Mouse (Mus musculus) skeletal muscle tissue, adult 2 months (tissue): ENCODE data around the gene Rfxank.

ENCODE experiments used
- DNase-seq: peaks from one replicate; pipeline ENCODE4 v3.0.0-alpha.2; 2012; ENCODE audit warnings: low read depth, low spot score

The Rfxank gene

GRCm38 (mm10) chr8:70139026-70139857 lies at the start of gene Rfxank, which contains the start of the genes Borcs8 and Mef2b:
TSS of gene Rfxank (minus strand) at chr8:70139154.
TSS of gene Borcs8 (plus strand) at chr8:70139499.
TSS of gene Mef2b (plus strand) at chr8:70139711.
- DNase-seq = peak; percentile 100

- no peak for DNase-seq
Measured at GRCm38 (mm10) chr8:70188707-70189106, 49.8 kb upstream of the Rfxank start.

GRCm38 (mm10) chr8:70183194-70183593 lies 44.2 kb upstream of the Rfxank start:
- DNase-seq = no peak

DNA sequence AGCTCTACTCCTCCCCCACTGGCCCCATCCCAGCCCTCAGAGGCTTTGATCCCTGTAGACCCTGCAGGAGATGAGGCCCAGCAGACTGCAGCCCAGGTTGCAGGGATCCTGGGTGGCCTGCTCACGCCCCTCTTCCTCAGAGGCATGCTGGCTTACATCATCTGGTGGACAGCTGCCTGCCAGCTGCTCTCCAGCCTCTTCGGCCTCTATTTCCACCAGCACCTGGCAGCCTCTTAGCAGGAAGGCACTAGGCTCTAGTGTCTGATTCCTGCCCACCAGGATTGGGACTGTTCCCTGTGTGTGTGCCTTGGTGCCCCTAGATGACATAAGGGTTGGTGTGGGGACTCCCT lies 42.9 kb upstream of the Rfxank start:
- DNase-seq = no peak

DNA sequence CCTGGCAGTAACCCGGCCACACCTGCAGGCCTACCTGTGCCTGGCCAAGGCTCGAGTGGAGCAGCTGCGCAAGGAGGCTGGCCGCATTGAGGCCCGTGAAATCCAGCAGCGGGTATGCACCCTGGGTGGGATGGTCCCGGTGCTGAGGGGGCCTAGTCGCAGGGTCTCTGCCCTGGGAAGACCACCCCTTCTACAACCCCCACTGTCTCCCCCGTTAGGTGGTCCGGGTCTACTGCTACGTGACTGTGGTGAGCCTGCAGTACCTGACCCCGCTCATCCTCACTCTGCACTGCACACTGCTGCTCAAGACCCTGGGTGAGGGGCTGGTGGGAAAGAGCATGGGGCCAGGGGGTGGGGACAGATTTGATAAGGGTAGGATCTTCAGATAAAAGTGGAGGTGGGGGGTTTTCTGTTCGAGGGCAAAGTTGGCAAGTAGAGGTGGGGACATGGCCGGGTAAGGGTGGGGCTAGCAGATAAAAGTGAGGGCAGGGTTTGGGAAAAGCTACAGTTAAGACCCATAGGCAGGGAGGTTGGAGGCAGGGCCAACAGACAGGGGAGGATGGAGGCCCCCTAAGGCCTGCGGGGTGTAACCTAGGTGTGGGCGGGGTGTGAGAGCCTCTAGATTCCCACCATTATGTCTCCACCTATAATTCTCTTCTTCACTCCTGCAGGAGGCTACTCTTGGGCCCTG lies 42.4 kb upstream of the Rfxank start:
- DNase-seq = no peak

GRCm38 (mm10) chr8:70179082-70179481 lies 40.1 kb upstream of the Rfxank start:
- DNase-seq = no peak

- no peak for DNase-seq
Measured at GRCm38 (mm10) chr8:70178231-70178630, 39.3 kb upstream of the Rfxank start.

- no peak for DNase-seq
Measured at GRCm38 (mm10) chr8:70174079-70174478, 35.1 kb upstream of the Rfxank start.

GRCm38 (mm10) chr8:70173320-70173719 lies 34.4 kb upstream of the Rfxank start:
- no peak for DNase-seq

DNA sequence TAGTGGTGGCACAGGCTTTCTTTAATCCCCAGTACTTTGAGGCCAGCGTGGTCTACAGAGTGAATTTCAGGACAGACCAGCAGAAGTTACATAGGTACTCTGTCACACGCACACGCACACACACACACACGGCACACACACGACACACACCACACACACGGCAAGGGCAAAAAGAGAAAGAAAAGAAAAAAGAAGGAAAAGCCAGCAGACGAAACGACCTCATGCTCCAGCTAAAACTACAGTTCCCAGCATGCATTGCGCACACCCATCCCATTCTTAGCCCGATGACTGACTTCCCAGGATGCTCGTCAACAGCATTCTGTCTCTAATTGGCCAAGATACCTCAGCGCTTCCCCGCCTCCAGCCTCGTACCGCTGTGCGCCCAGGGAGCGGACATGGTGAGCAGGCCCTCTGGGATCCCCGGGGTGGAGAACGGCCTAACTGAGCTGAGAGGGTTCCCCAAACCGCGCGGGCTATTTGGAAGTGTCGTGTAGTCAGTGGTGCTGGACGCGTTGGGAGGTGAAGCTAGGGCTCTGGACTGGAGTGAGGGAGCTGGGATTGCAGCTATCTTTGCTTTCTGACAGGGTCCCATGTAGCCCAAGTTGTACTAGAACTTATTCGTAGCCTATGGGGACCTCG lies 33.2 kb upstream of the Rfxank start, which contains the start of gene Tmem161a:
Gene Tmem161a, plus strand, starts transcription at position 314 of the 639 bp plus-strand sequence.
- peak; percentile 93 for DNase-seq

DNA sequence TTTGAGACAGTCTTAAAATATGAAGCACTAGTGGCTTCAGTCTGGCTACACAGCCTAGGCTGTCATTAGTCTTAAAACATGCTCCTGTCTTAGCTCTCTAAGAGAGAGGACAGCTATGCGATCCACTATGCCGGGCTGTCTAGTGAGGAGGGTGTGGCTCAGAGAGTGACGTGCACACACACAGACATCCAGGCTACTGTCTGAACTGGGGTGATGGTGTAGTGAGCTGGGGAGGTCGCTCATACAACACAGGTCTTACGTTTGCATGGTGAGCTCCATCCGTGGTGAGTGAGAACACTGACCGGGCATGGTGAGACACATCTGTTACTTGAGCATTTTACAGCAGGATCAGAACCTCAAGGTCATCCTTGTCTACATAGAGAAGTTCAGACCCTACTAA lies 32.3 kb upstream of the Rfxank start:
- no peak for DNase-seq

DNA sequence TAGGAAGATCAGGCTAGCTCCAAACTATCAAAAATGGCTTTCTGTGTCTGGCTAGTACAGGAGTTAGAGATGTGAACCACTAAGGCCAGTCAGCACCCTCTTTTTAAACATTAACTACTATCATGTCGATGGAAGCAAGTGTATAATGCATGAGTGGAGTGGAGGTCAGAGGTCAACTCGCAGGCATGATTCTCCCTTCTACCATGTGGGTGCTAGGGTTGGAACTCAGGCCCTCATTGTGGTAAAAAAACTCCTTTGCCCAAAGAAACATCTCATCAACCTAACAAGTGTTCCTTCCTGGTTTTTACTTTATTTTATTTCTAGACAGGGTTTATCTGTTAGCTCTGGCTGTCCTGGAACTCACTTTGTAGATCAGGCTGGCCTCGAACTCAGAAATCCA lies 31.8 kb upstream of the Rfxank start:
- DNase-seq = no peak

GRCm38 (mm10) chr8:70170116-70170515 lies 31.2 kb upstream of the Rfxank start:
- no peak for DNase-seq

DNA sequence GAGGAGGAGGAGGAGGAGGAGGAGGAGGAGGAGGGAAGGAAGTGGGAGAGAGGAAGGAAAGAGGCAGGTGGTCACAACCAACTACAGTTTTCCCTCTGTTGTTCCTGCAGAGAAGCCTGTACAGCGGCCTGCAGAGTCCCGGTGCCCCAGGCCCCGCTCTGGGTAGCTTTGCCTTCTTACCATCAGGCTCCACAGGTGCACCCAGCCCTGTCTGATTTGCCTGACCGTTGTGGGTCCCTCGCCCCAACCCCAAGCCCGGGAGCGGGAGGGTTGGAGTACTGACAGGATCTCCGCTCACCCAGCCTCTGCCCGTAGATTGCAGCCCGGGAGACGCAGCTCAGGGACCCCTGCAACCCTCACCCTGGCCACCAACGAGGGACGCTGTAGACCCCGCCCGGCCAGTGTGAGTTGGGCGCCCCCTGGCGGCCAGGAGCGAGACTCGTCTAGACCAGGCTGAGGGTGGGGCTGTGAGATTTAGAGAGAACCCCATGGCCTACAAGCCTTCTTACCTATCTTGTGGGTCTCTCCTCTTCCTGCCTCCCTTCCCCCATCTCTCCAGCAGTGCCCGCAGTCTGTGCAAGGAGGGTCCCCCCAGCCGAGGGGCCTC lies 27.7 kb upstream of the Rfxank start:
- no peak for DNase-seq

DNA sequence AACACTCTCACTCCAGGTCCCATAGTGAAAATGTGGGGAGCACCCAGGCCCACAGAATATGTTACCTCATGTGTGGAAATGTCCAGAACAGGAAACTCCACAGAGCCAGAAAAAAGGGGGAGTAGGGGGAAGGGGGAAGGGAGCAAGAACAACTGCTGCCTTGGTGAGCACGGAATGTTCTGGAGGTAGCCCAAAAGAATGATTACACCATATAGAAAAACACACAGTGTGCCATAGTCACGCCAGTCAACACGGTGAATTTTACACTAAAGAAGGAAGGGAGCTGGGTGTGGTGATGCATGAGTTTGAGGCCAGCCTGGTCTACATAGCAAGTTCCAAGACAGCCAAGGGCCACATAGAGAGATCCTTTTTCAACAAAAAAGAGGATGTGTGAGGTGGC lies 24.4 kb upstream of the Rfxank start:
- DNase-seq = no peak

DNA sequence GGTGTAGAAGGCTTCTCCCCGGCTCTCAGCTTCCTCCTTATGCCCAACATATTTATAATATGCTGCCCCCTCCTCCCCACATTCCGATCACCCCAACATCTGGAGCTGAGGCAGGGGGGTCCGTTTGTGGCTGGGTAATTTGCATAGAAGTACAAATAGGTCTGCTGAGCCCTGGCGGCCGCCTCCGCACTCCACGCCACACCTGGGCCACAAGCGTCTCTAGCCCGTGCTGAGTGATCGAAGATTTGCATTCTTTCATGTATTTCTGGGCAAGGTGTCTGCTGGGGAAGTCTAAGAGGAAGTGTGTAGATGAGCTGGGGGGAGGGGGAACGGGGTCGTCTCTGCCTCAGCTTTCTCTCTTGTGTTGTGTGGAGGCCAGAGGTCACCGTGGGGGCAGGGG lies 21.1 kb upstream of the Rfxank start:
- DNase-seq = no peak

GRCm38 (mm10) chr8:70159211-70159610 lies 20.3 kb upstream of the Rfxank start:
- DNase-seq = no peak

- DNase-seq = no peak
Measured at GRCm38 (mm10) chr8:70158069-70158853, 19.3 kb upstream of the Rfxank start.

GRCm38 (mm10) chr8:70157240-70157800 lies 18.4 kb upstream of the Rfxank start:
- no peak for DNase-seq

- DNase-seq = peak; percentile 38
Measured at GRCm38 (mm10) chr8:70152537-70153257, 13.7 kb upstream of the Rfxank start.
